Mouse (Mus musculus): ENCODE data around the gene Slc27a2. TPM values are rescaled to one million over a fixed set of nuclear protein-coding genes. Genes with fewer than 3 reads are reported as not detected.
"Not testable (repeated sequence)": the region's sequence is repeated elsewhere in the genome, so short reads cannot be mapped to it uniquely, and the experiment has no call there.

The Slc27a2 gene
- polyA plus RNA-seq, 1 experiment = 80.3 TPM

DNA sequence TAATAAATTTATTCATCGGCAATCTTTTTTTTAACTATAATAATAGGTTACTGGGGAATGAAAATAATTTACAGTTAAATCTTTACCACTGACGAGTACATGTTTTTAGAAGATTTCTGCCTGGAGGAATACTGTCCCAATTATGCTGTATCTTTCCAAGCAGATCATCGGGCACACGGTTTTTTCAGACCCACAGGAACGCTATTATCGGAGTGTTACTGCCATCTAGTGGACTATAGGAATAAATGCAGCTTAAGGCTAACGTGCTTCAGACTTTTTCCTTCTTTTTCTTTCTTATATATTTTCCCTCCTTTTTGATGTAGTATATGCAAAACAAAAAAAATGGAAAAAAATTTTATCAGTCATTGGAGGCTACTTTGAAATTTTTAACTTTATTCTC is 31.4 kb upstream of the Slc27a2 start:
- no peaks in the 10 kb centered on the region for H3K27me3 ChIP-seq (ENCODE audit: control insufficient read depth, insufficient read depth, low read length)
- no peaks in the 10 kb centered on the region for H3K36me3 ChIP-seq (ENCODE audit: control insufficient read depth, insufficient read depth, low read length)
- H3K4me3 ChIP-seq (ENCODE audit: low read depth, low read length) = no peak overlapping the region
- TF ChIP-seq POLR2A (IDR thresholded peaks at IDR 0.05; ENCODE audit: low read depth, low read length) = no peak
- no peak for TF ChIP-seq CTCF (IDR thresholded peaks at IDR 0.05; ENCODE audit: extremely low read depth, insufficient read length, insufficient replicate concordance, low read depth, low read length)
- no peak overlapping the region for H3K27ac ChIP-seq (ENCODE audit: insufficient read depth, low read depth, low read length)
- H3K4me1 ChIP-seq (ENCODE audit: control insufficient read depth, insufficient read depth, insufficient read length, low read length) = peaks cover 2% of the 10 kb centered on the region; the same call in 1 of the 2 replicates
- 12% methylated on average over 7 of the region's 7 CpGs for WGBS

DNA sequence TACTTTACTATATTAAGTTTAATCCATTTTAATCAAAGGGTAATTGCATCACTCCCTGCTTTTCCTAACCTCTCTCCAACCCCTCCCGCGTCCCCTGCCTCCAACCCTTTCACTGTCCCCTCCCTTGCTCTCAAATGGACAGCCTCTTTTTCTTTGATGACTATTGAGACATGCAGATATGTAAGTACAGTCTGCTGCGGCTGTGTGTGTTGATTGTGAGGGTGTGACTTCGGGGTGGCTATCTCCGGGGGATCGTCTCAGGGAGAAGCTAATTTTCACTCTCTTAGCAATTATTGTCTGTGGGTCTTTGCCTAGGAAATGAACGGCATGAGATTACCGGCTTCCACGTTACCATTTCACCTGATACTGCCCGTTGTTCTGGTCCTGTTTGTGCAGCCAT is 30.7 kb upstream of the Slc27a2 start:
- Histone ChIP-seq H3K4me1 (ENCODE audit: control insufficient read depth, insufficient read depth, insufficient read length, low read length) (peaks cover 2% of the 10 kb centered on the region; the same call in 1 of the 2 replicates), H3K36me3 (ENCODE audit: control insufficient read depth, insufficient read depth, low read length) (no peaks in the 10 kb centered on the region), H3K27ac (ENCODE audit: insufficient read depth, low read depth, low read length) (no peak overlapping the region), H3K27me3 (ENCODE audit: control insufficient read depth, insufficient read depth, low read length) (no peaks in the 10 kb centered on the region), H3K4me3 (ENCODE audit: low read depth, low read length) (no peak overlapping the region)
- 57% methylated on average over 10 of the region's 10 CpGs for whole genome bisulfite sequencing
- TF ChIP-seq POLR2A (IDR thresholded peaks at IDR 0.05; ENCODE audit: low read depth, low read length) = no peak
- no peak for TF ChIP-seq CTCF (IDR thresholded peaks at IDR 0.05; ENCODE audit: extremely low read depth, insufficient read length, insufficient replicate concordance, low read depth, low read length)

GRCm38 (mm10) chr2:126522056-126522455 is 30.2 kb upstream of the Slc27a2 start:
- WGBS = 36% methylated on average over 8 of the region's 8 CpGs
- no peaks in the 10 kb centered on the region for H3K27me3 ChIP-seq (ENCODE audit: control insufficient read depth, insufficient read depth, low read length)
- H3K27ac ChIP-seq (ENCODE audit: insufficient read depth, low read depth, low read length) = no peak overlapping the region
- H3K36me3 ChIP-seq (ENCODE audit: control insufficient read depth, insufficient read depth, low read length) = no peaks in the 10 kb centered on the region
- no peak overlapping the region for H3K4me3 ChIP-seq (ENCODE audit: low read depth, low read length)
- TF ChIP-seq POLR2A (IDR thresholded peaks at IDR 0.05; ENCODE audit: low read depth, low read length) (no peak), CTCF (IDR thresholded peaks at IDR 0.05; ENCODE audit: extremely low read depth, insufficient read length, insufficient replicate concordance, low read depth, low read length) (no peak)
- H3K4me1 ChIP-seq (ENCODE audit: control insufficient read depth, insufficient read depth, insufficient read length, low read length) = peaks cover 2% of the 10 kb centered on the region; the same call in 1 of the 2 replicates

- H3K27ac ChIP-seq (ENCODE audit: insufficient read depth, low read depth, low read length); H3K36me3 ChIP-seq (ENCODE audit: control insufficient read depth, insufficient read depth, low read length); H3K4me1 ChIP-seq (ENCODE audit: control insufficient read depth, insufficient read depth, insufficient read length, low read length); H3K27me3 ChIP-seq (ENCODE audit: control insufficient read depth, insufficient read depth, low read length); H3K4me3 ChIP-seq (ENCODE audit: low read depth, low read length): not testable (repeated sequence)
- WGBS = 55% methylated on average over 5 of the region's 5 CpGs
These were observed 29.0 kb upstream of the Slc27a2 start for GRCm38 (mm10) chr2:126523101-126523745.

DNA sequence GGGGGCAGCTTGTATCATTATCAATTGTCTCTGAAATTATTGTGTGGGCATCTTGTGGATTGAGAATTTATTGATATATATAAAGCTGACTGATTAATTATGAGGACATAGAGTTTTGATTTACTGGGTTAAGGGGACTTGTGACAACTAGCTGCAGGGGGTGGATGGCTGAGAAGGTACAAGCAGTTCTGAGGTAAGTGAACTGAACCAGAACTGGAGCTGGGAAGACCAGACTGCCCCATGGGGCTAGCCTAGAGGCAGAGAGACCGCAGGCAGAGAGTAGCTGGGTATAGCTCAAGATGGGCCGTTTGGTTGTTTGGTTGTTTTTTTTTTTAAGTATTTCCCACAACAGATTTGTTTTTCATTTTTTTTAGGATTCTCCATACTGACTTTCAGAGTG is 27.9 kb upstream of the Slc27a2 start:
- 80% methylated on average over 2 of the region's 2 CpGs for WGBS
- H3K4me1 ChIP-seq (ENCODE audit: control insufficient read depth, insufficient read depth, insufficient read length, low read length) = peaks cover 2% of the 10 kb centered on the region; the same call in 1 of the 2 replicates
- no peak overlapping the region for H3K4me3 ChIP-seq (ENCODE audit: low read depth, low read length)
- H3K27me3 ChIP-seq (ENCODE audit: control insufficient read depth, insufficient read depth, low read length) = no peaks in the 10 kb centered on the region
- TF ChIP-seq CTCF (IDR thresholded peaks at IDR 0.05; ENCODE audit: extremely low read depth, insufficient read length, insufficient replicate concordance, low read depth, low read length) (no peak), POLR2A (IDR thresholded peaks at IDR 0.05; ENCODE audit: low read depth, low read length) (no peak)
- no peak overlapping the region for H3K27ac ChIP-seq (ENCODE audit: insufficient read depth, low read depth, low read length)
- H3K36me3 ChIP-seq (ENCODE audit: control insufficient read depth, insufficient read depth, low read length) = no peaks in the 10 kb centered on the region

DNA sequence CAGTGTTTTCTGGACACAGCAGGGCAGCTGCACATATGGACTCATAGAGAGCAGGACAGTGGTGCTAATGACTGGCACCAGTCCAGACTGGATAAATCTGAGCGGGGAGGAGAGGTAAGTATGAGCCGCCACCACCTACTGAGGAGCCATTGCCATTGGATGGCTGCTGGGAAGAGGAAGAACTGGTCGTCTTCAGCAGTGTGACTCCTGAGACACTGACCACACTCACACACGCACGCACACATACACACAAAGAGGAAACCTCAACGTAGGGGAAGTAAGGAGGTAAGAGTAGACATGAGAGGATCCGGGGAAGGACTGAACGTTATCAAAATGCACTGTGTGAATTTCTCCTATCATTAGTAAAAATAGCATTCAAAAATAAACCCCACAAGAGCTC is 24.7 kb upstream of the Slc27a2 start:
- Histone ChIP-seq H3K36me3 (ENCODE audit: control insufficient read depth, insufficient read depth, low read length) (no peaks in the 10 kb centered on the region), H3K27me3 (ENCODE audit: control insufficient read depth, insufficient read depth, low read length) (no peaks in the 10 kb centered on the region), H3K4me1 (ENCODE audit: control insufficient read depth, insufficient read depth, insufficient read length, low read length) (no peaks in the 10 kb centered on the region; the same call in 1 of the 2 replicates), H3K4me3 (ENCODE audit: low read depth, low read length) (no peak overlapping the region), H3K27ac (ENCODE audit: insufficient read depth, low read depth, low read length) (no peak overlapping the region)
- no peak for TF ChIP-seq CTCF (IDR thresholded peaks at IDR 0.05; ENCODE audit: extremely low read depth, insufficient read length, insufficient replicate concordance, low read depth, low read length)
- no peak for TF ChIP-seq POLR2A (IDR thresholded peaks at IDR 0.05; ENCODE audit: low read depth, low read length)
- WGBS = 89% methylated on average over 8 of the region's 8 CpGs

DNA sequence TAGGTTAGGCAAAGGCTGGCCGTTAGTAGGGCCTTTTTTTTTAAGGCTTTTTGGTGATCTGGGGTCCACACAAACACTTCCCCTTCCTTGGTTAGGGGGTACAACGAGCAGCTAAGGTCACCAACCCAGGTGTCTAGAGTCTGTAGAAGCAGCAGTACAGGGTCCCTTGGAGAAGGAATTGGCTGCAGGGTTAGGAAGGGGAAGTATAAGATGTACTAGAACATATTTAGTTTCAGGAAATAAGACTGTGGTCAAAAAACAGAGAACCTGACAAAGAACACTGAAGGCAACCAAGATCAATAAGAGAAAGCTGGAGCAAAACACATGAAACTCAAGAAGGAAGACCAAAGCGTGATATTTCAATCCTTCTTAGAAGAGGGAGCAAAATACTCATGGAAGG is 21.6 kb upstream of the Slc27a2 start:
- no peak for TF ChIP-seq POLR2A (IDR thresholded peaks at IDR 0.05; ENCODE audit: low read depth, low read length)
- no peak for TF ChIP-seq CTCF (IDR thresholded peaks at IDR 0.05; ENCODE audit: extremely low read depth, insufficient read length, insufficient replicate concordance, low read depth, low read length)
- no peaks in the 10 kb centered on the region; the same call in 1 of the 2 replicates for H3K4me1 ChIP-seq (ENCODE audit: control insufficient read depth, insufficient read depth, insufficient read length, low read length)
- no peak overlapping the region for H3K4me3 ChIP-seq (ENCODE audit: low read depth, low read length)
- H3K36me3 ChIP-seq (ENCODE audit: control insufficient read depth, insufficient read depth, low read length) = no peaks in the 10 kb centered on the region
- no peaks in the 10 kb centered on the region for H3K27me3 ChIP-seq (ENCODE audit: control insufficient read depth, insufficient read depth, low read length)
- WGBS = 85% methylated on average over 3 of the region's 3 CpGs
- H3K27ac ChIP-seq (ENCODE audit: insufficient read depth, low read depth, low read length) = no peak overlapping the region
